Comparison of ENCODE assay signal across 17 mouse cellular contexts in the genomic region with DNA sequence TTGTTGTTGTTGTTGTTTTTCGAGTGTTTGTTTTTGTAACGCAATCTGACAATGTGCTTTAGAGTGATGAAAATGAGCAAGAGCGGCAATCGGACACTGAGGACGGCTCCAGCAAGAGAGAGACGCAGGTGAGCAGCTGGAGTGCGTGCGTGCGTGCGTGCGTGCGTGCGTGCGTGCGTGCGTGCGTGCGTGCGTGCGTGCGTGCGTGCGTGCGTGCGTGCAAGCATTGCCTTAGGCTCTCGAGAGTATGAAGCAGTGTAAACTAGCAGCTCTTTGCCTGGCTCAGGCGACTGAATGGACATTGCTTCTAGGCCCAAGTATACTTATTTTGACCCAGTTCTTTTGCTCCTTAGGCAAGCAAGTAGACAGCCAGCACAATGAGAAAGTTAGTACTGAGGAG.
"Had no signal": no experiment of that assay in that cellular context is flagged by ENCODE, and none has a peak within 500 bp of the region (broad histone marks: within the 10 kb centered on the region; RNA-seq: fewer than 3 reads in every experiment).

No protein-coding gene starts in this region.

- H3K27ac ChIP-seq: lung, embryonic 15.5 days; macrophage; midbrain, embryonic 13.5 days; midbrain, embryonic 15.5 days; neural tube, embryonic 12.5 days had no signal

- H3K4me3 ChIP-seq: lung, embryonic 15.5 days; megakaryocyte, embryonic 14.5 days; midbrain, embryonic 13.5 days; midbrain, embryonic 15.5 days; neural tube, embryonic 12.5 days had no signal

- H3K27me3 ChIP-seq: lung, embryonic 15.5 days; megakaryocyte, embryonic 14.5 days; midbrain, embryonic 13.5 days; midbrain, embryonic 15.5 days; neural tube, embryonic 12.5 days had no signal

- H3K9me3 ChIP-seq: lung, embryonic 15.5 days; megakaryocyte, embryonic 14.5 days; midbrain, embryonic 13.5 days; midbrain, embryonic 15.5 days; neural tube, embryonic 12.5 days had no signal

- H3K9ac ChIP-seq: lung, embryonic 15.5 days; midbrain, embryonic 13.5 days; midbrain, embryonic 15.5 days; neural tube, embryonic 12.5 days had no signal

- H3K4me1 ChIP-seq: lung, embryonic 15.5 days; megakaryocyte, embryonic 14.5 days; midbrain, embryonic 13.5 days; midbrain, embryonic 15.5 days; neural tube, embryonic 12.5 days had no signal

- DNase-seq: lung, adult 2 months; lung, postnatal 14 days; lung, postnatal 36 days; retina, postnatal 1 day; right cerebral cortex, adult 18-20 months; right cerebral cortex, postnatal 25 days; right cerebral cortex, postnatal 4 days; spleen, adult 18-20 months; thymus, adult 18-20 months; thymus, postnatal 14 days; thymus, postnatal 36 days had no signal
